Mouse (Mus musculus) thymus, postnatal 10 days (tissue): ENCODE measurements around the gene Brip1.
"Not testable (repeated sequence)": the region's sequence is repeated elsewhere in the genome, so short reads cannot be mapped to it uniquely, and the experiment has no call there.

Source experiments
- DNase-seq, 2 experiments: peaks; one replicate each; pipeline ENCODE4 v3.0.0; 2021; ENCODE audit warnings: low spot score in 2 of 2

The Brip1 gene

GRCm38 (mm10) chr11:86201037-86201786 lies at the start of gene Brip1:
Gene Brip1, minus strand, starts transcription at chr11:86201193.
- DNase-seq, result peak; percentile 88 to 92

GRCm38 (mm10) chr11:86232446-86232845 lies 31.5 kb upstream of the Brip1 start:
- no peak for DNase-seq

- DNase-seq, result no peak
Observed at GRCm38 (mm10) chr11:86231781-86232350, 30.9 kb upstream of the Brip1 start.

GRCm38 (mm10) chr11:86226646-86227180 lies 25.7 kb upstream of the Brip1 start:
- no peak for DNase-seq

- no peak for DNase-seq
Observed at GRCm38 (mm10) chr11:86225761-86226160, 24.8 kb upstream of the Brip1 start.

GRCm38 (mm10) chr11:86211803-86212202 lies 10.8 kb upstream of the Brip1 start:
- DNase-seq, result no peak

GRCm38 (mm10) chr11:86209123-86209522 lies 8.1 kb upstream of the Brip1 start:
- DNase-seq, result no peak

GRCm38 (mm10) chr11:86205876-86206275 lies 4.9 kb upstream of the Brip1 start:
- no peak for DNase-seq

GRCm38 (mm10) chr11:86205031-86205430 lies 4.0 kb upstream of the Brip1 start:
- no peak for DNase-seq

GRCm38 (mm10) chr11:86201901-86202675 lies 1.1 kb upstream of the Brip1 start:
- peak in 1 of 2 experiments; percentile 29 for DNase-seq

- DNase-seq, result no peak
Observed at GRCm38 (mm10) chr11:86200460-86201021, 452 bp downstream of the Brip1 start.

GRCm38 (mm10) chr11:86199733-86200132 lies 1.3 kb downstream of the Brip1 start:
- DNase-seq, result no peak

- not testable (repeated sequence) for DNase-seq
Observed at GRCm38 (mm10) chr11:86185224-86185623, 15.8 kb downstream of the Brip1 start.

- DNase-seq, result no peak
Observed at GRCm38 (mm10) chr11:86175833-86176232, 25.2 kb downstream of the Brip1 start.

- DNase-seq, result peak; percentile 13 to 59
Observed at GRCm38 (mm10) chr11:86174173-86174572, 26.8 kb downstream of the Brip1 start.

GRCm38 (mm10) chr11:86170743-86171142 lies 30.2 kb downstream of the Brip1 start:
- DNase-seq, result no peak

- no peak for DNase-seq
Observed at GRCm38 (mm10) chr11:86160251-86160650, 40.7 kb downstream of the Brip1 start.

GRCm38 (mm10) chr11:86158950-86159349 lies 42.0 kb downstream of the Brip1 start:
- DNase-seq, result no peak

GRCm38 (mm10) chr11:86155638-86156037 lies 45.4 kb downstream of the Brip1 start:
- DNase-seq, result no peak

GRCm38 (mm10) chr11:86131324-86131723 lies 69.7 kb downstream of the Brip1 start:
- DNase-seq, result no peak

GRCm38 (mm10) chr11:86117078-86117869 lies 83.7 kb downstream of the Brip1 start:
- DNase-seq, result no peak
